Mouse (Mus musculus) frontal cortex, postnatal 36 days (tissue): ENCODE results near the gene Cbx8.
A peak's percentile ranks its signal among the peaks of the same experiment; 100 is the strongest.

ENCODE experiments used
- DNase-seq, 2 experiments: peaks; one replicate each; pipeline ENCODE4 v3.0.0; 2022; ENCODE audit warnings: low spot score in 2 of 2

Gene Cbx8

GRCm38 (mm10) chr11:119078691-119079444 lies 38.1 kb upstream of the Cbx8 start:
- no peak for DNase-seq

GRCm38 (mm10) chr11:119077755-119078154 lies 37.0 kb upstream of the Cbx8 start:
- DNase-seq, result no peak

GRCm38 (mm10) chr11:119075805-119076204 lies 35.0 kb upstream of the Cbx8 start:
- no peak for DNase-seq

- DNase-seq, result no peak
Measured at GRCm38 (mm10) chr11:119073876-119074433, 33.2 kb upstream of the Cbx8 start.

GRCm38 (mm10) chr11:119072986-119073385 lies 32.2 kb upstream of the Cbx8 start:
- no peak for DNase-seq

- DNase-seq, result no peak
Measured at GRCm38 (mm10) chr11:119072239-119072638, 31.5 kb upstream of the Cbx8 start.

GRCm38 (mm10) chr11:119066841-119067240 lies 26.1 kb upstream of the Cbx8 start:
- DNase-seq, result no peak

- DNase-seq, result no peak
Measured at GRCm38 (mm10) chr11:119059256-119059655, 18.5 kb upstream of the Cbx8 start.

- no peak for DNase-seq
Measured at GRCm38 (mm10) chr11:119058041-119058995, 17.5 kb upstream of the Cbx8 start.

GRCm38 (mm10) chr11:119057291-119057690 lies 16.5 kb upstream of the Cbx8 start:
- DNase-seq, result no peak

GRCm38 (mm10) chr11:119056301-119057211 lies 15.8 kb upstream of the Cbx8 start:
- peak in 1 of 2 experiments; percentile 52 for DNase-seq

- DNase-seq, result no peak
Measured at GRCm38 (mm10) chr11:119055571-119056131, 14.9 kb upstream of the Cbx8 start.

GRCm38 (mm10) chr11:119054351-119055345 lies 13.9 kb upstream of the Cbx8 start:
- peak in 1 of 2 experiments; percentile 44 for DNase-seq

- peak in 1 of 2 experiments; percentile 50 for DNase-seq
Measured at GRCm38 (mm10) chr11:119053738-119054350, 13.1 kb upstream of the Cbx8 start.

GRCm38 (mm10) chr11:119053257-119053670 lies 12.5 kb upstream of the Cbx8 start:
- peak in 1 of 2 experiments; percentile 88 for DNase-seq

- no peak for DNase-seq
Measured at GRCm38 (mm10) chr11:119052661-119053256, 12.0 kb upstream of the Cbx8 start.

- peak in 1 of 2 experiments; percentile 67 for DNase-seq
Measured at GRCm38 (mm10) chr11:119051927-119052660, 11.3 kb upstream of the Cbx8 start.

GRCm38 (mm10) chr11:119051426-119051825 lies 10.7 kb upstream of the Cbx8 start:
- no peak for DNase-seq
